Mouse (Mus musculus) frontal cortex, postnatal 25 days (tissue): ENCODE data around the gene Copa.

Experiments used
- DNase-seq, 2 experiments: peaks; one replicate each; pipeline ENCODE4 v3.0.0; 2022; ENCODE audit warnings: low spot score in 2 of 2

Copa gene

GRCm38 (mm10) chr1:172140825-172141224 lies 58.5 kb downstream of the Copa start:
- DNase-seq: no peak

GRCm38 (mm10) chr1:172141529-172141928 lies 59.2 kb downstream of the Copa start:
- DNase-seq: no peak

GRCm38 (mm10) chr1:172143570-172143969 lies 61.2 kb downstream of the Copa start:
- DNase-seq: no peak

GRCm38 (mm10) chr1:172147835-172148278 lies 65.5 kb downstream of the Copa start, which contains the start of gene Dcaf8:
Gene Dcaf8 (plus strand): TSS chr1:172148084.
- DNase-seq: peak; percentile 87 to 92

- DNase-seq: no peak
Observed at GRCm38 (mm10) chr1:172148279-172148954, 66.1 kb downstream of the Copa start.

- DNase-seq: no peak
Observed at GRCm38 (mm10) chr1:172148955-172149815, 66.9 kb downstream of the Copa start.

GRCm38 (mm10) chr1:172154536-172154935 lies 72.2 kb downstream of the Copa start:
- no peak for DNase-seq

GRCm38 (mm10) chr1:172155518-172155917 lies 73.2 kb downstream of the Copa start:
- DNase-seq: no peak

- no peak for DNase-seq
Observed at GRCm38 (mm10) chr1:172159970-172160369, 77.6 kb downstream of the Copa start.

- DNase-seq: no peak
Observed at GRCm38 (mm10) chr1:172160508-172160907, 78.2 kb downstream of the Copa start.

GRCm38 (mm10) chr1:172162009-172162408 lies 79.7 kb downstream of the Copa start:
- DNase-seq: no peak

GRCm38 (mm10) chr1:172162959-172163358 lies 80.6 kb downstream of the Copa start:
- DNase-seq: no peak

- DNase-seq: no peak
Observed at GRCm38 (mm10) chr1:172167911-172168310, 85.6 kb downstream of the Copa start.

GRCm38 (mm10) chr1:172169809-172170208 lies 87.5 kb downstream of the Copa start:
- DNase-seq: no peak
